Mouse (Mus musculus): ENCODE measurements at regions not wholly inside any gene's neighbourhood (a gene's known extent, or its start where the extent isn't known, plus 50 kb on each side); places are given as distances from the start of the nearest gene placed in this dataset.

DNA sequence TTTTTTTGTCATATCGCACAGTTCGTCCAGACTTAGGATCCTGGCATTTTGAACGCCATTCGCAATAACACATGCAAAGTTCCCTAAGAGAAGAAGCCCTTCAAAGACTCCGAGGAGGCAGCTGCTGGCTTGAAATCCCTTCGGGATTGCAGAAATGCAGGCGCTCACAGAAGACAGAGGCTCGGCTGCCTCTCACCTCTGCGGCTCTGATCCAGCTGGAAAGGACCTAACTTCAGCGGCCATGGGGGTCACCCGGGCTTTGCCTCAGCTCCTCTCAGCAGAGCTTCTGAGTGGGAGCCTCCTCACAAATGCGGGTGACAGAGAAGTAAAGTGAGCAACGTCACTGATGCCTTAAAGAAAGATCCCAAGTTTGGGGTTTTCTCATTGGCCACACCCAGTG lies 239.1 kb upstream of the Map3k1 start:
- no peak for ATAC-seq (replicated peaks; ENCODE audit: insufficient number of reproducible peaks, low FRiP score, low TSS enrichment, poor library complexity, severe bottlenecking)

DNA sequence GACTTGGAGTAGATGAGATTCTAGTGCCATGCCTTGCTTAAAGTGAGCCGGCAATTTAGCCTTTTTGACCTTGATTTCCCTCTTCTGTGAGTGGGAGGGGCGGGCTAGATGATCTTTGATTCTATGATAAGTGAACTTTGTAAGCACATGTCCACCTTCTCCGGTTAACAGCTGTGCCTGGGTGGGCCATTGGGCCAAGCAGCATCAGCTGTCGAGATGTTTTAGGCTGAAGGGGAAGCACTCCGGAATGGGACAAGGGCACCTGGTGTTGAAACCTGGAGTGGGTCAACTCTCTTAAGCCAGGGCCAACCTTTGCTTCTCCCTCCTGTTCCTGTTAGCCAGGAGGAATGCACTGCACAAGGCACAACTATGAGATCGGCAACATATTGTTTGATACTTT lies 239.5 kb upstream of the Map3k1 start:
- ATAC-seq (replicated peaks; ENCODE audit: insufficient number of reproducible peaks, low FRiP score, low TSS enrichment, poor library complexity, severe bottlenecking), result no peak

DNA sequence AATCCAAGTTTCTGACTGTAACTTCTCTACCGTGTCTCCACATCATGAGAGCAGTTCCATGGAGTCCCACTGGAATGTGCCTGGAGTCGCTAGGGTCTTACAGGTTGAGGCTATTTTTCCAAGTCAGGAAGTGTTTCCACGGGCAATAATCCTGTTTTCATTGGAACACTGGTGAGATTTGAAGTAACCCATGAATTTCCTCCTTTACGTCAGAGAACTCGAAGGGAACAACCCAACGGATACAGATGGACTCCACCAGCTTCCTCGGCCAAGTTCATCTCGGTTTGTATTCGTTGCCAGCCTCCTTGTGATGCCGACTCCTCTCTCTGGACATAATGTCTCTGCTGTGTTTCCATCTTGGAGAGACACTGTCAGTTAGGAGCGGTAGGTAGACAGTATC lies 237.4 kb upstream of the Ankrd55 start:
- no peak for ATAC-seq (replicated peaks; ENCODE audit: insufficient number of reproducible peaks, low FRiP score, low TSS enrichment, poor library complexity, severe bottlenecking)

DNA sequence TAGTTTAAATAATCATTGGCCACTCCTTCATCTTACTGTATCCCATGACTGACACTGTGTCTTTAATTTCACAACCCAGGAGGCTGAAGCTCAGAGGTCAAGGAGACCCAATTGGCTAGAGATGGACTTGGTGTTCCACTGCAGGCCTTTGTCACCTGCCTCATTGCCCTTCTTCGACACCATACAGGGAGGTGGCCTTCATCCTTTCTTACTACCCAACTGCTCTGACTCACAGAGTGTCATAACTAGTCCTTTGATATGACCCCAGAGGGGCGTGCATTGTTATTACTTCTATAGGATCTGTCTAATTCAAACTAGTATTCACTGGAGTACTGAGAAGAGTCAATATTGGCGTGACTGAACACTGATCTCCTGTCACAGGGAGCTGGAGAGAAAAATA lies 236.2 kb upstream of the Ankrd55 start:
- no peak for ATAC-seq (replicated peaks; ENCODE audit: insufficient number of reproducible peaks, low FRiP score, low TSS enrichment, poor library complexity, severe bottlenecking)

DNA sequence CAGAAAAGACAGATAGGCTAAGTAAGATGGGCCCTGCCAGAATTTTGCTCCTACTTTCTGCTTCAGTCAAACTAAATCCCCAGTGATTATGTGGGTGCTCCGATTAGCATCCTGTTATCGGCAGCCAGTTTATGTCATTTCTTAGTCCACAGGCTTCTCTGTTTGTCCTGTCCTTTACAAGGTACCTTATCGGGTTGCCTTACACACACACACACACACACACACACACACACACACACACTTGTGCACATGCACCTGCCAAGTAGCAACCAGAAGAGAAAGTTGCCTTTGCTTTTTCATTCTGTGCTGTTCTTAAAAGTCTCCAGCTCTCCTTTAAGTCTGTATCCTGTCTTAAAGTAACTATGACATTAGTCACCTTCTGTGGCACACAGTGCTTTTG lies 235.8 kb upstream of the Ankrd55 start:
- no peak for ATAC-seq (replicated peaks; ENCODE audit: insufficient number of reproducible peaks, low FRiP score, low TSS enrichment, poor library complexity, severe bottlenecking)

DNA sequence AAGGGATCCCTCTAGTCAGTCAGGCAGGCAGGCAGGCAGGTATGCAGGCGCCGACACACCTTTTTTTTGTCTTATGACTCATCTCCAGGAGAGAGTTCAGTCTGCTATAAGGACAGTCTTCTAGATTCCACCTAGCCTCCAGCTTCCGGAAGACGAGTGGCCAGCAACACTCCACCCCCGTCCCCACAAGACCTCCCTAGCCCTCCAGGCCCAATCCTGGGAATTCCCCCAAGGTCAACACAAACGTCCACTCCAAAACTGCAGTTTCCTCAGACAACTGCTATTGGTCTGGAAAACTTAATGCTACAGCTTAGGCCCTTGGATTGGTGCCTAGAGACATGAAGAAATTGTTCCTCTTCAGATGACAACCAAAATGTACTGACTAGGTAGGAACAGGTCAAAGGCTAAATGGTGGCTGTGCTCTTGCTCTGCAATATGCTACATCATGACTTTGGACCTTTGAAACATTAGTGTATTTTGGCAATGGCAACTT lies 233.3 kb upstream of the Ankrd55 start:
- no peak for ATAC-seq (replicated peaks; ENCODE audit: insufficient number of reproducible peaks, low FRiP score, low TSS enrichment, poor library complexity, severe bottlenecking)

DNA sequence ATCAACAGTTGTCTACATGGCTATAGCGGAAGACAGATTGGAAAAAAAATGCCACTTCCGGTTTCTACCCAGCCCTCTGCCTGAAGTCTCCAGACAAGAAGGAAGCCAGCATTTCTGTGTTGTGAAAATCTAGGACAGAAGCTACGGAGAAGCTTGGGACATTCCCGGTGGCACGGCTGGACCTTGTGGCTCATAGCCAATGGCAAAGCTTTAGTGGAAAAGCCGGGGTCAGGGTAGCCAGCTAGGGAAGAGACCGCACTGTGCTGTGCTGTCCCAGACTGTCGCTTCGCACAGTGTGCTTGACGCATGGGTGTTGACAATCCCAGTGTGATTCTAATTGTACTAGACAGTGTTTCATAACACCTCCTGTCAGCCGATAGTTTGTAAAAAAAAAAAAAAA lies 230.0 kb upstream of the Ankrd55 start:
- ATAC-seq (replicated peaks; ENCODE audit: insufficient number of reproducible peaks, low FRiP score, low TSS enrichment, poor library complexity, severe bottlenecking), result no peak

DNA sequence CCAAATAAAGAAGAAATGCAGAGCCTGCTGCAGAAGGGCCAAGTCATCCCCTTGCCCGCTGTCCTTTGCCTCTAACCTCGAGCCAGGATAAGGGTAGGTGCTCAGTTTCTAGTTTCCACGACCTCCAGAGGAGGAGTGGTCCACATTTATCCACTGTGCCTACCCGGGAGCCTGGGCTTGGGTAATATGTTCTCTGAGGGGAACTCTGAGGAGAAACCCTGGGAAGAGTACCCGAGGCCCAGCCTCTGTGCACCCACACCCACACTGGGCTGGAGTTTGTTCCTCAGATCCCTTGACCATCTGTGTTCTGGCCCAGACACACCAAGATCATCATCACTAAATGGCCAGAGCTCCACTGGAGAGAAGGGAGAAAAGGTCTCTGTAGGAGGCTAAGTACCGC lies 229.5 kb upstream of the Ankrd55 start:
- ATAC-seq (replicated peaks; ENCODE audit: insufficient number of reproducible peaks, low FRiP score, low TSS enrichment, poor library complexity, severe bottlenecking), result no peak

DNA sequence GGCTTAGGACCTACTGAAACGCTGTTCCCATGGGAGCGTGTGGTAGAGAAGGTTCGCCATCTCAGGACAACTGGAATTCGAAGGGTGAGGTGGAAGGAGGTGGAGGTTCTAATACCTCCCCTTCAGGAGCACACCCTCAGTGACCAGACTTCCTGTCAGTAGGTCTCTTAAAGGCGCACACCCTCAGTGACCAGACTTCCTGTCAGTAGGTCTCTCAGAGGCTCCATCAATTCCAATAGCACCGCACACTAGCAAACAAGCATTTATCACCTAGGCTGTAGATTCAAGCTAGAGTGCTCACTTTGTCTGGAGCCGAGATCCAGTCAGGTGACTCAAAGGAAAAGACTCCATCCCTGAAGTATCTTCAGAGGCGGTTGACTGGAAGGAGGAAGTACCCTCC lies 226.2 kb upstream of the Ankrd55 start:
- peak; percentile 56; the same call in 1 of the 2 replicates for ATAC-seq (replicated peaks; ENCODE audit: insufficient number of reproducible peaks, low FRiP score, low TSS enrichment, poor library complexity, severe bottlenecking)

DNA sequence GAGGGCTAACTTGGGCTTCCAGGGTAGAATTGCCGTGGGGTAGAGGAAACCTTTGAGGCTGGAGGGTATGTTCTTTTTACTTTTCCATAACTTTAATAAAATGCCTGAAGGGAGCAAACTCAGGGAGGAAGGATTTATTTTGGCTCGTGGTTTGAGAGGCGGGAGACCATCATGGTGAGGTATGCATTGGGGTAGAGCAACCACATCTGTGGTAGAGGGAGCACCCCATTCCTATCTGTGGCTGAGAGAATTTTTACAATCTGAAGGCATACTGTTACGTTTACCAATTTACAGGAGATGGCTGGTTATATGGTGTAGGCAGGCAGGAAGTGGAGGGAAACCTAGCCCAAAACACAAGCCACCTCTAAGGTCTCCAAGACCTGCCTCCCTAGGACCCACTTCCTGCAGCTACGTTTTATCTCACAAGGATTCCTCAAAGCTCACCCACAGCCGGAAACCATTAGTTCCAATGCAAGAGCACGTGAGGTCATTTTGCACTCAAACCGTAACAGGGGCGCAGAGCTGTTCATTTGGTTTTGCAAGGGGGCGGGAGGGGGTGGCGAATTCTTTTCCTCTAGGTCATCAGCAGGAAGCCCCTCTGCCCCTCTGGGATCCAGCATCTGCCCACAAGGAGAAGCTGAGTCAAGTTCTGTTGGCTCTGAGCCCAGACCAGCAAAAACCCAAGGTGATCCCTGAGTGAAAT lies 224.7 kb upstream of the Ankrd55 start:
- no peak; the same call in 1 of the 2 replicates for ATAC-seq (replicated peaks; ENCODE audit: insufficient number of reproducible peaks, low FRiP score, low TSS enrichment, poor library complexity, severe bottlenecking)

DNA sequence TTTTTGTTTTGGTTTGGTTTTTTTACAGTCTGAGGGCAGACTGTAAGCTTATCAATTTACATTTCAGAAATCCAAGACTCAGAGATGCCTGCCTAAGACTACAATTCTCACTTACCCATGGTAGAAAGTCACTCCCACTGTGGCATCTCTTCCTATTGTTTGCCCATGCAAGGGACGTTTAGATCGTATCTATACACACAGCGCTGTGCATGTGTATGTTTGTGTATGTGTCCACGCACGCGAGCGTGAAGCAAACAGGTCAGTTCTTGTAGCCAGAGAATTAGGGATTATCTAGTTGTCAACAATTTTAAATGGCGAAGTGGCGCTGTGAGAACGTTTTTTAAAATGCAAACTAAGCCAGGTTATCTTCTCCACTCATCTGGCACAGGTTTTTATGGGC lies 223.6 kb upstream of the Ankrd55 start:
- no peak for ATAC-seq (replicated peaks; ENCODE audit: insufficient number of reproducible peaks, low FRiP score, low TSS enrichment, poor library complexity, severe bottlenecking)

DNA sequence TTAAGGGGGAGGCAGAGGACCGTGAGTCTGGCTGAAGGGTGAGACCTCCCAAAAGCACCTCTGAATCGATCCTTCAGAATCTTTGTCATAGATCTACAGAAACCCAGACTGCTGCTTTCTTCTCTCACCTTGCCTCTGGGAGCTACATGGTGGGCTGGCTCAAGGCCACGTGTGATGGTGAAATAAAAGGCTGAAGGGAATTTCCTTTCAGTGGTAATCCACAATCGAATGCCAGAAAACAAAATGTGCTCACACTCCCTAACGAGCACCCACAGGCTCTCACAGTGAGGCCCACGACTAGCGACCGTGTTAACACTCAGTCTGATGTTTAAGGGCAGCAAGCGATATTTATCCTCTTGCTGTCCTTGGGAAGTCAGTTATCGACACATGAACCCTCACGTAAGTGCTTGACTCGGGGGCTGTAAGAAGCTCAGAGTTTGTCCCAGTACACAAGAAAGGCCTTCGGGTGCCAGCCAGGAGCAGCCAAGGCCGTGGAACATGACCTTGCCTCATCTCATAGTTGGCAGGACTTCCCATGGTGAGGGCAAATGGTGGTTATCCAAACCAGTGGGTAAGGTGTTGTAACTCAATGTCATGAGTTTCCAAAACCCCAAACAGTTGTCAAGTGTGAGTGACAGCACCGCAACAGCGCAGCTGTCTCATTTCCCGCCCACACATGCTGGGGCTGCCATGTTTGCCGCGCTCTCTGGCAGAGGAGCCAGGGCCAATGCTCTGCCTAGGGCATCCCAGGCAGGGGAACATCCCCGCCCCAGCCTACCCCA lies 221.0 kb upstream of the Ankrd55 start:
- ATAC-seq (replicated peaks; ENCODE audit: insufficient number of reproducible peaks, low FRiP score, low TSS enrichment, poor library complexity, severe bottlenecking), result no peak

DNA sequence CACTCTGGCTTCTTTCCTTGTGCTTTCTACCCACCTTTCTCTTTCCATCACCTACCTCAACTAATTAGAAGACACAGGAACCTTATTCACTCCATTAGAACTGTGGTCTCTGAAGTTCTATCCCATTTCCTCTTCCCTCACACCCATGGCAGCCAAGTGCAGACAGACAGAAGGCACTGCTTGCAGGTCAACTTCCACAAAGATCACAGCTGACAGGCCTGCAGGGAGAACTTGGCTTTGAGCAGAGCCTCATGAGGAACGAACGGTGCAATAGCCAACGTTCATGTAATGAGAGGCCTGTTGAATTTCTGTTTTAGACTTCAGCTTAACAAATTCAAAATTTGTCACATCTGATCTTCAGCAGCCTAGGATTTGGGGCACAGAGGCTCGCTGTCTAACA lies 217.5 kb upstream of the Ankrd55 start:
- no peak for ATAC-seq (replicated peaks; ENCODE audit: insufficient number of reproducible peaks, low FRiP score, low TSS enrichment, poor library complexity, severe bottlenecking)

DNA sequence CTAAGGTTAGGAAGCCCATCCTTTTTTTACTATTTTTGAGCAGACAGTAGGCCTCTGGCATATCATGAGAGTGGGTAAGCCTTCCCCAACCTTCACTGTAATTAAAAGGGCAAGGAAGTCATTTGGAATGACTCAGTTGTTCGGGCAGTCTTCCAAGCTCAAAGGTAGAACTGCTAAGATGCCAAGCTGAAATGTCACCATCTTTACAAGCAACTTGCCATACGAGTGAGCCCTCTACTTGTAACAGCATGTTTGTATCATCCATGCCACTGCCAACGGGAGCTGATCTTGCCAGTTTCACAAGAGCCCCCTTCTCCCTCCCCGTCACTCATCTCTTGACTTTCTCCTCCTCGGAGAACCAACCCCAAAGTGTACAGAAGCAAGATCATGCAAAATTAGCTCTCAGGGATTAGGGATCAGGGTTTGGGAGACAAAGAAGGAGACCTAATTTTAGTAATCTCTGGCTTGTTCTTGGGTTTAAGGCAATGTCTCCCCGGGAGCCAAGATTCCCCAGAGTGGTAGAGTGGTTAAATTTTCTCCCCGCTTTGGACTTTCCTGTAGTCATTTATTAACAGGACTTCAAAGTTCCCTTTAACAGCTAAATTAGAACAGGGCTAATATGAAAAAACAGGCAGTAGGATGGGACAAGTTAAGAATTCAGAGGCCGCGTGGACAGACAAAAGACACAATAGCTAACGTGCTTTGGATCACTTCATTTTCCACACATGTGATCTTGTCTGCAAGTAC lies 216.9 kb upstream of the Ankrd55 start:
- ATAC-seq (replicated peaks; ENCODE audit: insufficient number of reproducible peaks, low FRiP score, low TSS enrichment, poor library complexity, severe bottlenecking), result no peak

DNA sequence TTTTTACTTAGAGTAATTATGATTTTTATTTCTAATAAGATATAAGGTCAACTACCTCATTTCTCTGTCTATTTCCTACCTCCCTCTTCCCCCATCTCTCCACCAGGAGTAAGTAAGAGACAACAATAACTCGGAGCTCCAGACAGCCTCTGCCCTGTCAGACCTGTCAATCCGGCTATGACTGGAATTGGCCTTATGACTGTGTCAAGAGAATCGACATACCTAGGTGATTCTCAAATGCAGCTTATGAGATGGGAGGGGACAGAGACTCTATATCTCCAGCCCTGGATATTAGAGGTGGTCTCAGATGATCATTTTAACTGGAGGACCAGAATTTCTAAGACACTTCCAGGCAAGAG lies 216.3 kb upstream of the Ankrd55 start:
- ATAC-seq (replicated peaks; ENCODE audit: insufficient number of reproducible peaks, low FRiP score, low TSS enrichment, poor library complexity, severe bottlenecking), result no peak

DNA sequence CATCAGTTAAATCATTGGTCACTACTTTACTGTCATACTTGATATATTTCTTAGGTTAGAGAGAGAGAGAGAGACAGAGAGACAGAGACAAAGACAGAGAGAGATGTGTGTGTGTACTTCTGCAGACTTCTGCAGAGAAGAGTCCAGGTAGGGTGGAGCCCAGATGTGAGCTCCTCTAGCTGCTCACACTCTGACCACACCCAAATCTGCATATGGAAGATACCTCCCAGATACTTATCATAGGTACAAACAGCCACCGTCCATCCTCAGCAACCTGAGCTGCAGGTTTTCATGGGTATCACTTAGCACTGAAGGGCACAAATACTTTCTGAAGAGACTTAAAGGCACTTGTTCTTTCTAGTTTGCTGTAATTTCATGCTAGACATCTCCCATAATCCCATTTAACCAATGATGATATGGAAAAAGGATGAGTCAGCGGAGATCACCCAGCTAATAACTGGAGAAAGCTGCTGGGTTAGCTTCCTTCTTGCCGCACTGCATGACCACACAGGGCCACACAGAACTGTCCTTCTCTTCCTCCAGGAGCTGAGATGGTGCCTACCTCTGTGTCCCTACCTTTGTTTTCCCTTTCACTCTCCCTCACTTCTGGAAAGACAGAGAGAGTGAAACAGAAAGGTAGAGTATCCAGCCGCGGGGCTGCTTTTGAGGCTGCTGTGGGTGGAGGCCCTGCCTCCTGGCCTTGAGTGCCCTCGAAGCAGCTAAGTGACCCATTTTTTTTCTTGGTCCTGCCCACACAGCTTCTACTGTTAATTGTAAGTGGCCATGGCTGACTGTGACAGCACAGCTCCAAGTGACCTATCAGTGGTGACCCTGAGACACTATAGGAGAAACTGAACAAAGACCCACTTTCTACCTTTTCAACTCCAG lies 214.5 kb upstream of the Ankrd55 start:
- ATAC-seq (replicated peaks; ENCODE audit: insufficient number of reproducible peaks, low FRiP score, low TSS enrichment, poor library complexity, severe bottlenecking), result no peak

DNA sequence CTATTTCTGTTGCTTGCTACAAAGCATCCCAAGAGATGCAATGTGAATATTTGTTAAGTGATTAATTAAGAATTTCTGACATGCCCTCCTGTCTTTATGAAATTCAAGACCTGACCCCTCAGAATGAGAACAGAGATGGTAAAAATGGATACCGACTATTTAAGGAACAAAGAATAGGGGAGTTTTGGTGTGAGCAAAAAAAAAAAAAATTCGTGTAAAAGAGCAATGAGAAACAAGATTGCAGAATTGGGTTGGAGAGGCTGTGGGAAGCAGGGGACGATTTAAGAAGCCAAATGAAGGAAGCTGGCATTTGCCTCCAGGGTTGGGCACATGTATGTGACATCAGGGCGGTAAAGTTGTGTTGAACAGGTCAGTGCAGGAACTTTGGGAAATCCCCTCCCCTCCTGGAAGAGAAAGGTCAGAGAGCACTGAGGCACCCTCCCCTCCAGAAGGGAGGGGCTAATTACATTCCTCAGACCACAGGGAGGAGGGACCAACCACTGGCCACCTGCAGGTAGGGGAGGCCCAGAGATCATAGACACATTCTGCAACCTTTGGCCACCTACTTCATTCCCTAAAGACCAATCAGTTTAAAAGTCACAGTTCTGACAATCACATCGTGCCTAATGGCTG lies 212.3 kb upstream of the Ankrd55 start:
- peak; percentile 87 for ATAC-seq (replicated peaks; ENCODE audit: insufficient number of reproducible peaks, low FRiP score, low TSS enrichment, poor library complexity, severe bottlenecking)

DNA sequence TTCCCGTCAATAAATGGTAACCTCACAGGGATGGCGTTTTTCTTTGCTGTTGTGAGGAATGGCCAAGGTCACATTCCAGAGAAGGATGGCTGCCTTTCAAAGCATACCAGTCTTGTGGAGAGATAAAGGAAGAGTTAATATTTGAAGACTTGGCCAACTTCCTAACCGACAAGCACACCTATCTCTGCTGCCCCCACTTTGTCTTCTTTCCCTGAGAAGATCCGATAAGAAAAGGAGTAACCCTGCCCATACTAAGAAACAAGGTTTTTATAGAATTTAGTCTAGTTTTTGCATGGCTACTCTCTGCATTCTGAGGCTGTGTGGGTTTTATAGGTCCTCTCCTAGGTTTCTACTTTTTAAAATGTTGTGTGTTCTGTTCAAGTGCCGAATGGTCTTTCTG lies 210.2 kb upstream of the Ankrd55 start:
- ATAC-seq (replicated peaks; ENCODE audit: insufficient number of reproducible peaks, low FRiP score, low TSS enrichment, poor library complexity, severe bottlenecking), result no peak

Data from monocyte, adult 5-6 weeks (primary cell).